Mouse (Mus musculus): ENCODE measurements at regions not wholly inside any gene's neighbourhood (a gene's known extent, or its start where the extent isn't known, plus 50 kb on each side); places are given as distances from the start of the nearest gene placed in this dataset.

GRCm38 (mm10) chr6:89258140-89258539 lies 104.3 kb downstream of the Plxna1 start:
- no peak for ATAC-seq

GRCm38 (mm10) chr6:89259406-89259994 lies 102.9 kb downstream of the Plxna1 start:
- ATAC-seq: no peak

- ATAC-seq: no peak
These were observed 99.5 kb downstream of the Plxna1 start for GRCm38 (mm10) chr6:89262958-89263357.

- ATAC-seq: peak; percentile 43
These were observed 97.1 kb downstream of the Plxna1 start for GRCm38 (mm10) chr6:89265296-89265695.
